Mouse (Mus musculus) ES-E14 (cell line): ENCODE measurements around the gene Rb1.

Experiments used
- CHD2 ChIP-seq: IDR thresholded peaks from 2 replicates; pipeline ENCODE4 v1.6.1; 2014; ENCODE audit warnings: mild to moderate bottlenecking, low read depth, low read length, inconsistent platforms
- HCFC1 ChIP-seq: IDR thresholded peaks from 2 replicates; pipeline ENCODE4 v1.6.1; 2012; ENCODE audit warnings: low read length, inconsistent platforms, borderline replicate concordance; ENCODE audit not compliant: insufficient read depth
- MAFK ChIP-seq: IDR thresholded peaks from 2 replicates; pipeline ENCODE4 v1.6.1; 2014; ENCODE audit warnings: mild to moderate bottlenecking, low read depth, low read length, inconsistent platforms; ENCODE audit not compliant: insufficient read depth
- ZC3H11A ChIP-seq: IDR thresholded peaks from 2 replicates; pipeline ENCODE4 v1.6.1; 2012; ENCODE audit warnings: low read depth, mild to moderate bottlenecking, inconsistent platforms, low read length, borderline replicate concordance
- ZNF384 ChIP-seq: IDR thresholded peaks from 2 replicates; pipeline ENCODE4 v1.6.1; 2012; ENCODE audit warnings: low read depth, low read length, inconsistent platforms

GRCm38 (mm10) chr14:73345614-73346013 lies 20.0 kb upstream of the Rb1 start:
- TF ChIP-seq ZNF384 (no peak), ZC3H11A (no peak), MAFK (no peak), HCFC1 (no peak), CHD2 (no peak)
